Mouse (Mus musculus): ENCODE measurements around the gene Lama4. TPM values are rescaled to one million over a fixed set of nuclear protein-coding genes. Genes with fewer than 3 reads are reported as not detected.

The Lama4 gene
- polyA plus RNA-seq, 1 experiment from 2014 or later: 111 TPM

DNA sequence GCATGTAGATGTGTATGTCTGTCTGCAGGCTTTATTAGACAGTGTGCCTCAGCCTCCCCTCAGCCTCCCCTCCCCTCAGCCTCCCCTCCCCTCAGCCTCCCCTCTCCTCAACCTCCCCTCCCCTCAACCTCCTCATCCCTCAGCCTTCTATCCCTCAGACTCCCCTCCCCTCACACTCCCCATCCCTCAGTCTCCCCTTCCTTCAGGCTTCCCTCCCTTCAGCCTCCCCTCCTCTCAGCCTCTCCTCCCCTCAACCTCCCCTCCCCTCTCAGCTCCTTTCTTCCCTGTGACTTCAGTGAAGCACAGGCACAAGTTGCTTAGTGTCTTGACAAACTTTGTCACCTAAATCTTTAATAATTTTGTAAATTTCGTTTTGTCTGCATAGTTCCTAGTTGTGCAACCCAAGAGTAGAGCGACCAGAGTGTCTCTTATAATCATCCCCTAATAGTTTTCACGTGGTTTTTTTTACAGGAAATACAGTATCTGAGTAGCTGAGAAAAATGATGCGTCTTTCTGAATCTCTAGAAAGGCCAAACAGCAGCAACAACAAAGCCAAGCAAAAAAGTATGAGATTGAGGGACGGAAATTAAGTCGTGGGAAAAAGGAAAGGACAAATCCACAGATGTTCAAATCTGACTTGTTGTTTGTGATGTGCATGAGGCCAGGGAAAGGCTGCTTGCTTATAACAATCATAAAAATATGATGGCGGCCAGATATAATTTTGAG lies 7.1 kb downstream of the Lama4 start:
- Histone ChIP-seq H3K36me3 (peaks cover 8% of the 10 kb centered on the region; the same call in 1 of the 2 replicates), H3K9me3 (replicated peaks) (no peaks in the 10 kb centered on the region), H3K27ac (peak overlapping the region; percentile 17; the same call in 1 of the 2 replicates), H3K4me3 (no peak overlapping the region), H3K4me1 (replicated peaks) (peaks cover 18% of the 10 kb centered on the region), H3K4me2 (no peak overlapping the region), H3K27me3 (no peaks in the 10 kb centered on the region), H3K9ac (no peak overlapping the region)
- WGBS: 44% methylated on average over 7 of the region's 7 CpGs
- ATAC-seq (replicated peaks; ENCODE audit: insufficient number of reproducible peaks, insufficient read depth, low FRiP score, low read depth): no peak

GRCm38 (mm10) chr10:38973016-38973415 lies 7.7 kb downstream of the Lama4 start:
- Histone ChIP-seq H3K4me1 (replicated peaks) (peaks cover 23% of the 10 kb centered on the region), H3K9me3 (replicated peaks) (no peaks in the 10 kb centered on the region), H3K36me3 (peaks cover 8% of the 10 kb centered on the region; the same call in 1 of the 2 replicates), H3K27ac (0 out of 2 replicates have a peak overlapping the region, but pooled peaks have one; percentile 17), H3K27me3 (no peaks in the 10 kb centered on the region), H3K4me3 (no peak overlapping the region), H3K9ac (no peak overlapping the region), H3K4me2 (no peak overlapping the region)
- 55% methylated on average over 4 of the region's 4 CpGs for WGBS
- ATAC-seq (replicated peaks; ENCODE audit: insufficient number of reproducible peaks, insufficient read depth, low FRiP score, low read depth): no peak

DNA sequence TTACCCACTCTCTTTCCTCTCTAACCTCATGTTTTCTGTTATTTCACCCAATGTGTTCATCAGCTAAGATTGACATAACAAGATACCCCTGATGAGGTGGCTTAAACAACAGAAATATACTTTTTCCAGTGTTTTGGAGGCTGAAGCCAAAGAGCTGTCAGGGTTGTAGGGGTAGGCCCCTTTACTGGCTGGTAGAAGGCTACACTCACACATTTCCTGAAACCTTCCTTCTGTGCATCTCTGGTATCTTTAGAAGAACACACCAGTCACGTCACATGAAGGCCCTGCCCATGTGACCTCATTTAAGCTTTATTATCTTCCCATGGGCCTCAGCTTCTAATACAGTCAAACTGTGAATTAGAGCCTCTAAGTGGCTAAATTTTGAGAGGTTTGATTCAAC lies 12.9 kb downstream of the Lama4 start:
- Histone ChIP-seq H3K4me1 (replicated peaks) (peaks cover 45% of the 10 kb centered on the region), H3K9ac (no peak overlapping the region), H3K27me3 (no peaks in the 10 kb centered on the region), H3K4me2 (no peak overlapping the region), H3K9me3 (replicated peaks) (no peaks in the 10 kb centered on the region), H3K36me3 (peaks cover 8% of the 10 kb centered on the region; the same call in 1 of the 2 replicates), H3K27ac (peak overlapping the region; percentile 37; the same call in 1 of the 2 replicates), H3K4me3 (no peak overlapping the region)
- no peak for ATAC-seq (replicated peaks; ENCODE audit: insufficient number of reproducible peaks, insufficient read depth, low FRiP score, low read depth)
- WGBS: 35% methylated on average over 1 of the region's 1 CpGs

DNA sequence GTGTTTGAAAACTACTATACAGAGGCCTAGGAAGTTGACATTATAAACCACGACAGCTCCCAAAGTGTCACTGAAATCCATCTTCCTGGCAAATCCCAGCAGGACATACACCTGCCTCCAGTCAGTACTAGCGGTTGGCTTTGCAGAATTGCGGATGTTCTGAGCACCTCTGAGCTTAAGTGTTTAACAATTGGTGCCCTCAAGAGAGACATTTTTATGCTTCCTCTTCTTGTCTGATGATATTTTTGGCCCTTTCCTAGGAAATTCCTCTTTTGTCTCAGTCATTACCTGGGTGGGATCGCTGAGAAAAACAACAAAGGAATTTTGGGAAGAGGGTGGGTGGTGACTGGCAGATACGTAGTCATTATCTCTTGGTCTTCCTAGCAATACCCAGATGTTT lies 14.4 kb downstream of the Lama4 start:
- H3K9ac ChIP-seq: no peak overlapping the region
- H3K27me3 ChIP-seq: no peaks in the 10 kb centered on the region
- peak overlapping the region; percentile 49; the same call in 1 of the 2 replicates for H3K27ac ChIP-seq
- H3K4me1 ChIP-seq (replicated peaks): peaks cover 56% of the 10 kb centered on the region
- 0 out of 2 replicates have a peak, but pooled peaks cover 2% of the 10 kb centered on the region for H3K36me3 ChIP-seq
- H3K4me3 ChIP-seq: no peak overlapping the region
- 62% methylated on average over 5 of the region's 5 CpGs for WGBS
- no peaks in the 10 kb centered on the region for H3K9me3 ChIP-seq (replicated peaks)
- ATAC-seq (replicated peaks; ENCODE audit: insufficient number of reproducible peaks, insufficient read depth, low FRiP score, low read depth): no peak
- no peak overlapping the region for H3K4me2 ChIP-seq

GRCm38 (mm10) chr10:38980980-38981379 lies 15.7 kb downstream of the Lama4 start:
- WGBS: 15% methylated on average over 3 of the region's 3 CpGs
- ATAC-seq (replicated peaks; ENCODE audit: insufficient number of reproducible peaks, insufficient read depth, low FRiP score, low read depth): peak; percentile 64
- no peaks in the 10 kb centered on the region for H3K27me3 ChIP-seq
- H3K4me3 ChIP-seq: no peak overlapping the region
- H3K27ac ChIP-seq: peak overlapping the region; percentile 71
- no peak overlapping the region for H3K4me2 ChIP-seq
- no peaks in the 10 kb centered on the region for H3K36me3 ChIP-seq
- no peak overlapping the region for H3K9ac ChIP-seq
- H3K9me3 ChIP-seq (replicated peaks): no peaks in the 10 kb centered on the region
- peaks cover 66% of the 10 kb centered on the region for H3K4me1 ChIP-seq (replicated peaks)

DNA sequence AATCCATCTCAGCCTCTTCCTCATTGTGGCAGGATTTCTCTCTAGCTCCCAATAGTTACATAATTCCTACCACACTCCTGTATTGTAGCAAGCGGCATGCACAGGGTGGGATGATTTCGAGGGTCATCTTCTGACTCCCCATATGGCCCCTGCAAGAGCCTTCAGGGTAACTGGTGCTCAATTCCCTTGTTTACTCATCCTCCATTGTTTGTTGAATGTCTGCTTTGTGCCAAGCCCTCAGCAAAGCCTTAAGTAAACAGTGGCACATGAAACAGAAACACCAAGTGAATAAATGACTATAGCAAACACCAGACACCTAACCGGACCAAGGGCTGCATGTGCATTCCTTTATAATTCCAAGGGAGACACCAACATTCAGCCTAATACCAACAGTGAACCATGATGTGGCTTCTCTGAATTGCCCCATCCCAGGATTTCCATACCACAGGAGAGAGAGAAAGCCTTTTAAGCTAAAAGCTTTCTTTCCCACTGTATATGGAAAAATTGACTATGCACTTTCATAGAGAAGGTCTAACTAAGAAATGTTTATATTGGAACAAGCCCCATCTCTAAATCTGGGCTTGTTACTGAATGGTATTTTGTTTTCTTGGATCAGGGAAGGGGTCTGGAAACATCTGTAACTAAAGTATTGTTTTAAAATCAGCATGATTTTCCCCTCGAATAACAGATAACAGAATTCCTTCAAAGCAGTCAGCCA lies 19.2 kb downstream of the Lama4 start:
- H3K9ac ChIP-seq: no peak overlapping the region
- H3K27me3 ChIP-seq: no peaks in the 10 kb centered on the region
- no peak overlapping the region for H3K4me3 ChIP-seq
- peak overlapping the region; percentile 76 for H3K27ac ChIP-seq
- H3K4me2 ChIP-seq: no peak overlapping the region
- WGBS: 55% methylated on average over 4 of the region's 4 CpGs
- no peaks in the 10 kb centered on the region for H3K9me3 ChIP-seq (replicated peaks)
- H3K36me3 ChIP-seq: no peaks in the 10 kb centered on the region; the same call in 1 of the 2 replicates
- H3K4me1 ChIP-seq (replicated peaks): peaks cover 56% of the 10 kb centered on the region
- no peak for ATAC-seq (replicated peaks; ENCODE audit: insufficient number of reproducible peaks, insufficient read depth, low FRiP score, low read depth)

DNA sequence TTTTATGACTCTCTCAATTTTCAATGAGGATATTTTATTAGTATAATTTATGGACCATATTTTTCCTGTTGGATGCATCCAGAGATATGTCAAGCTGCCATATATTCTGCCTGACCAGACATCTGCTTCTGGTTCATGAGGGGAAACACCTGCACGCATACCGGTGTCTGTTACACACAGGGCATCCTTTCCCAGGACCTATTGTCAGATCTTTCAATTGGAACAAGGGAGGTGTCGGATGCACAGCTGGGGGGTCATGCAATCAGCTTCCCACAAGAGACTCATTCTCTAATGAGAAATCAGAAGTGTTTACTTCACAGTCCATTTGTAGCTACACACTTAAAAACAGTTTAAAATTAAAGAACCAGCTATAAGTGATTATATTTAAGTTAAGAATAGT lies 20.7 kb downstream of the Lama4 start:
- Histone ChIP-seq H3K27ac (peak overlapping the region; percentile 2; the same call in 1 of the 2 replicates), H3K9me3 (replicated peaks) (no peaks in the 10 kb centered on the region), H3K4me3 (no peak overlapping the region), H3K36me3 (peaks cover 3% of the 10 kb centered on the region; the same call in 1 of the 2 replicates), H3K27me3 (no peaks in the 10 kb centered on the region), H3K4me2 (no peak overlapping the region), H3K4me1 (replicated peaks) (peaks cover 46% of the 10 kb centered on the region), H3K9ac (no peak overlapping the region)
- WGBS: 69% methylated on average over 3 of the region's 3 CpGs
- no peak for ATAC-seq (replicated peaks; ENCODE audit: insufficient number of reproducible peaks, insufficient read depth, low FRiP score, low read depth)

GRCm38 (mm10) chr10:38992827-38993226 lies 27.5 kb downstream of the Lama4 start:
- H3K4me1 ChIP-seq (replicated peaks): peaks cover 12% of the 10 kb centered on the region
- no peaks in the 10 kb centered on the region for H3K9me3 ChIP-seq (replicated peaks)
- no peak overlapping the region for H3K4me3 ChIP-seq
- no peak overlapping the region for H3K9ac ChIP-seq
- H3K36me3 ChIP-seq: peaks cover 3% of the 10 kb centered on the region; the same call in 1 of the 2 replicates
- no peaks in the 10 kb centered on the region for H3K27me3 ChIP-seq
- no peak overlapping the region for H3K4me2 ChIP-seq
- ATAC-seq (replicated peaks; ENCODE audit: insufficient number of reproducible peaks, insufficient read depth, low FRiP score, low read depth): 0 out of 2 replicates have a peak, but pooled peaks have one; percentile 27
- 95% methylated on average over 1 of the region's 1 CpGs for WGBS
- peak overlapping the region; percentile 42 for H3K27ac ChIP-seq

DNA sequence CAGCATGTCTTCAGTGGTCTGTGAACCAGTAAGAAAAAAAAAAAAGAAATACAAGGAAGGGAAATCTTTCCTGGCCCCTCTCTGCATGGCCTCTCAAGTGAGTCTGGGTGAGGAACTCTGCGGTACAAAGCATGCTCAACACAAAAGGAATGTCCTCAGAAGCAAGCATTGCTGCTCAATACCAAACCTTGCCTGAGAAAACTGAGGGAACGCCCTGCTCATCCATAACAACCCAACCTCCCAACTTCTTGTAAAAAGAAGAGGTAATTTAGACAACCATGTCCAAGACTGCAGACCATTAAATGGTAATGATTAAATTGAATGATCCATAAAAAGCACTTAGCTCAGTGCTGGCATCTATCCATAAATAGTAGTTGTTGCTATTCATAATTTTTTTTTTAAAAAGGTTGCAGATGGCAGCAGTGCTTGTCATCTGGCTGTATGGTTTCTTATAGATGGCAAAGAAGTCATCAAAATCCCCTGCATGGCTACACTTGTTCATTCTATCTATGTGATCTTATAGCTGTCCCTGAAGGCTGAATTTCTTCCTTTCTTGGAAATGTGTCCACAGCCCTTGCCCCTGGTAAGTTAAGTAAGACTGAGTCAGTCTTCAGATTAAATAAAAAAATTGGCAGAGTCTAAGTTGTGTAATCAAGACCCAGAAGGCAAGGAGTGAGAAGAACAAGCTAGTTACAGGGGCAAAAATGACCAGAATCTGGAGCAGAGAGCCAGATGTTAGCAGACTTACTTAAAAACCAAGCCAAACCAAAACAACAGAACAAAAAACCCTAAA lies 28.5 kb downstream of the Lama4 start:
- no peaks in the 10 kb centered on the region for H3K9me3 ChIP-seq (replicated peaks)
- no peak overlapping the region for H3K27ac ChIP-seq
- H3K36me3 ChIP-seq: peaks cover 3% of the 10 kb centered on the region; the same call in 1 of the 2 replicates
- no peak for ATAC-seq (replicated peaks; ENCODE audit: insufficient number of reproducible peaks, insufficient read depth, low FRiP score, low read depth)
- H3K4me3 ChIP-seq: no peak overlapping the region
- no peak overlapping the region for H3K9ac ChIP-seq
- WGBS: 87% methylated on average over 2 of the region's 2 CpGs
- no peaks in the 10 kb centered on the region for H3K27me3 ChIP-seq
- peaks cover 9% of the 10 kb centered on the region for H3K4me1 ChIP-seq (replicated peaks)
- H3K4me2 ChIP-seq: no peak overlapping the region

GRCm38 (mm10) chr10:38994719-38995450 lies 29.6 kb downstream of the Lama4 start:
- Histone ChIP-seq H3K9ac (no peak overlapping the region), H3K9me3 (replicated peaks) (no peaks in the 10 kb centered on the region), H3K4me3 (no peak overlapping the region), H3K27ac (no peak overlapping the region), H3K4me2 (no peak overlapping the region), H3K27me3 (no peaks in the 10 kb centered on the region), H3K36me3 (peaks cover 1% of the 10 kb centered on the region; the same call in 1 of the 2 replicates), H3K4me1 (replicated peaks) (peaks cover 9% of the 10 kb centered on the region)
- WGBS: 76% methylated on average over 9 of the region's 9 CpGs
- ATAC-seq (replicated peaks; ENCODE audit: insufficient number of reproducible peaks, insufficient read depth, low FRiP score, low read depth): no peak

Measured in heart, embryonic 15.5 days (tissue).